Mouse (Mus musculus) forebrain, embryonic 15.5 days (tissue): ENCODE results near the gene Ntf5. TPM values are rescaled to one million over a fixed set of nuclear protein-coding genes. Genes with fewer than 3 reads are reported as not detected.
"Not testable (repeated sequence)": the region's sequence is repeated elsewhere in the genome, so short reads cannot be mapped to it uniquely, and the experiment has no call there.

Experiments used
- ATAC-seq: fragments of 200-750 bp; cut with Nextera tagmentation; replicated peaks from 2 replicates; pipeline ENCODE4 v1.8.0; 2017; ENCODE audit warnings: mild to moderate bottlenecking, moderate TSS enrichment, moderate library complexity
- H3K27ac ChIP-seq: fragments of 300-500 bp; sonication (generic); replicated peaks from 2 replicates; pipeline ENCODE4 v1.5.1; 2015; ENCODE audit warnings: mild to moderate bottlenecking, inconsistent platforms
- H3K27me3 ChIP-seq: fragments of 300-500 bp; sonication (generic); 2 replicates; pipeline ENCODE4 v1.6.1; 2015; ENCODE audit warnings: inconsistent platforms
- H3K36me3 ChIP-seq: fragments of 300-500 bp; sonication (generic); 2 replicates; pipeline ENCODE4 v1.6.1; 2015; ENCODE audit warnings: mild to moderate bottlenecking, inconsistent platforms
- H3K4me1 ChIP-seq: fragments of 300-500 bp; sonication (generic); 2 replicates; pipeline ENCODE4 v1.6.1; 2015; ENCODE audit warnings: inconsistent platforms
- H3K4me2 ChIP-seq: fragments of 300-500 bp; sonication (generic); replicated peaks from 2 replicates; pipeline ENCODE4 v1.6.1; 2015; ENCODE audit warnings: mild to moderate bottlenecking, inconsistent platforms
- H3K4me3 ChIP-seq: fragments of 300-500 bp; sonication (generic); 2 replicates; pipeline ENCODE4 v1.5.1; 2015; ENCODE audit warnings: mild to moderate bottlenecking, inconsistent platforms
- H3K9ac ChIP-seq: fragments of 300-500 bp; sonication (generic); replicated peaks from 2 replicates; pipeline ENCODE4 v1.6.1; 2015; ENCODE audit warnings: mild to moderate bottlenecking, inconsistent platforms
- H3K9me3 ChIP-seq: fragments of 300-500 bp; sonication (generic); 2 replicates; pipeline ENCODE4 v1.6.1; 2016; ENCODE audit warnings: inconsistent platforms
- WGBS: fragments of 180-500 bp; shearing (Covaris S2); methylation state at CpG from one replicate; pipeline ENCODE4 v1.1.7; 2015; ENCODE audit warnings: mixed read lengths; 5-methylcytosine and 5-hydroxymethylcytosine counted together
- polyA plus RNA-seq: library from polyadenylated mRNA; unstranded; fragments of >200 nt; fragmentation: Nextera tagmentation; extraction: Ambion mirVana; gene quantifications from 2 replicates; pipeline ENCODE4 v1.2.1, GENCODE M21; 2015

Gene Ntf5
- polyA plus RNA-seq, 1 experiment from 2014 or later: not detected

GRCm38 (mm10) chr7:45447325-45447990, 34.0 kb downstream of the Ntf5 start:
- Histone ChIP-seq H3K27me3 (no peaks in the 10 kb centered on the region), H3K4me3 (no peak overlapping the region), H3K9me3 (no peaks in the 10 kb centered on the region), H3K9ac (no peak overlapping the region), H3K4me2 (no peak overlapping the region), H3K36me3 (0 out of 2 replicates have a peak, but pooled peaks cover 13% of the 10 kb centered on the region), H3K27ac (no peak overlapping the region), H3K4me1 (no peaks in the 10 kb centered on the region)
- WGBS: 44% methylated on average over 11 of the region's 11 CpGs
- no peak for ATAC-seq

GRCm38 (mm10) chr7:45449974-45450373, 36.5 kb downstream of the Ntf5 start:
- WGBS: 94% methylated on average over 1 of the region's 1 CpGs
- ATAC-seq: no peak

GRCm38 (mm10) chr7:45451344-45451982, 38.0 kb downstream of the Ntf5 start:
- Histone ChIP-seq H3K27ac (no peak overlapping the region), H3K9ac (no peak overlapping the region), H3K4me1 (peaks cover under 1% of the 10 kb centered on the region; the same call in 1 of the 2 replicates), H3K36me3 (peaks cover 19% of the 10 kb centered on the region; the same call in 1 of the 2 replicates), H3K9me3 (no peaks in the 10 kb centered on the region), H3K4me3 (no peak overlapping the region), H3K27me3 (no peaks in the 10 kb centered on the region), H3K4me2 (no peak overlapping the region)
- 51% methylated on average over 23 of the region's 23 CpGs for WGBS
- ATAC-seq: peak; percentile 67

More at GRCm38 (mm10) chr7:45449974-45450373, 36.5 kb downstream of the Ntf5 start:
- H3K36me3 ChIP-seq: peaks cover 16% of the 10 kb centered on the region; the same call in 1 of the 2 replicates
- H3K4me3 ChIP-seq: no peak overlapping the region
- no peak overlapping the region for H3K4me2 ChIP-seq
- no peak overlapping the region for H3K9ac ChIP-seq
- no peaks in the 10 kb centered on the region for H3K27me3 ChIP-seq
- H3K4me1 ChIP-seq: no peaks in the 10 kb centered on the region
- no peak overlapping the region for H3K27ac ChIP-seq
- no peaks in the 10 kb centered on the region for H3K9me3 ChIP-seq

GRCm38 (mm10) chr7:45454971-45455370, 41.5 kb downstream of the Ntf5 start:
- H3K4me2 ChIP-seq: no peak overlapping the region
- H3K9me3 ChIP-seq: no peaks in the 10 kb centered on the region
- H3K36me3 ChIP-seq: peaks cover 32% of the 10 kb centered on the region
- no peak for ATAC-seq
- WGBS: 88% methylated on average over 15 of the region's 15 CpGs
- no peak overlapping the region for H3K9ac ChIP-seq
- no peaks in the 10 kb centered on the region for H3K27me3 ChIP-seq
- H3K4me3 ChIP-seq: no peak overlapping the region
- H3K27ac ChIP-seq: no peak overlapping the region
- H3K4me1 ChIP-seq: peaks cover 21% of the 10 kb centered on the region

GRCm38 (mm10) chr7:45455932-45456696, 42.6 kb downstream of the Ntf5 start:
- no peak for ATAC-seq
- Histone ChIP-seq H3K36me3 (peaks cover 31% of the 10 kb centered on the region), H3K27me3 (no peaks in the 10 kb centered on the region), H3K4me2 (no peak overlapping the region), H3K27ac (0 out of 2 replicates have a peak overlapping the region, but pooled peaks have one; percentile 96), H3K9ac (no peak overlapping the region), H3K4me3 (no peak overlapping the region), H3K4me1 (peaks cover 32% of the 10 kb centered on the region), H3K9me3 (no peaks in the 10 kb centered on the region)
- WGBS: 75% methylated on average over 13 of the region's 13 CpGs

GRCm38 (mm10) chr7:45456721-45457203, 43.3 kb downstream of the Ntf5 start:
- H3K27me3 ChIP-seq: no peaks in the 10 kb centered on the region
- H3K36me3 ChIP-seq: peaks cover 31% of the 10 kb centered on the region
- H3K4me1 ChIP-seq: peaks cover 32% of the 10 kb centered on the region
- peak overlapping the region; percentile 96 for H3K27ac ChIP-seq
- H3K9ac ChIP-seq: peak overlapping the region; percentile 93; the same call in 1 of the 2 replicates
- H3K9me3 ChIP-seq: no peaks in the 10 kb centered on the region
- peak overlapping the region; percentile 93; the same call in 1 of the 2 replicates for H3K4me3 ChIP-seq
- ATAC-seq: no peak
- peak overlapping the region; percentile 63 for H3K4me2 ChIP-seq
- 59% methylated on average over 9 of the region's 9 CpGs for WGBS

GRCm38 (mm10) chr7:45457204-45458060, 43.9 kb downstream of the Ntf5 start:
- peaks cover 32% of the 10 kb centered on the region for H3K4me1 ChIP-seq
- no peak for ATAC-seq
- H3K4me2 ChIP-seq: peak overlapping the region; percentile 63
- 71% methylated on average over 10 of the region's 10 CpGs for WGBS
- peak overlapping the region; percentile 93 for H3K9ac ChIP-seq
- H3K9me3 ChIP-seq: no peaks in the 10 kb centered on the region
- H3K27ac ChIP-seq: peak overlapping the region; percentile 96
- no peaks in the 10 kb centered on the region for H3K27me3 ChIP-seq
- H3K4me3 ChIP-seq: peak overlapping the region; percentile 93
- H3K36me3 ChIP-seq: peaks cover 37% of the 10 kb centered on the region

GRCm38 (mm10) chr7:45458748-45459563, 45.5 kb downstream of the Ntf5 start:
- Histone ChIP-seq H3K4me2 (peak overlapping the region; percentile 63), H3K9me3 (no peaks in the 10 kb centered on the region), H3K4me3 (peak overlapping the region; percentile 93), H3K27me3 (no peaks in the 10 kb centered on the region), H3K36me3 (peaks cover 50% of the 10 kb centered on the region), H3K4me1 (peaks cover 35% of the 10 kb centered on the region), H3K9ac (peak overlapping the region; percentile 93), H3K27ac (peak overlapping the region; percentile 96)
- under 1% methylated on average over 43 of the region's 43 CpGs for WGBS
- peak; percentile 77 for ATAC-seq

GRCm38 (mm10) chr7:45459564-45460140, 46.2 kb downstream of the Ntf5 start, which contains the start of gene Ftl1:
TSS of gene Ftl1 (minus strand) at chr7:45459884.
- H3K27me3 ChIP-seq, H3K9me3 ChIP-seq: not testable (repeated sequence)
- Histone ChIP-seq H3K27ac (peak within 1 kb of the TSS; percentile 96), H3K36me3 (peaks cover 47% of the 10 kb centered on the region), H3K9ac (peak within 1 kb of the TSS; percentile 93), H3K4me1 (peaks cover 36% of the 10 kb centered on the region), H3K4me2 (peak within 1 kb of the TSS; percentile 63), H3K4me3 (peak within 1 kb of the TSS; percentile 93)
- under 1% methylated on average over 31 of the region's 37 CpGs for WGBS
- peak; percentile 95 for ATAC-seq

- Histone ChIP-seq H3K4me1 (peaks cover 43% of the 10 kb centered on the region), H3K4me3 (peak overlapping the region; percentile 93), H3K27me3 (no peaks in the 10 kb centered on the region), H3K27ac (peak overlapping the region; percentile 96), H3K36me3 (peaks cover 48% of the 10 kb centered on the region), H3K9me3 (no peaks in the 10 kb centered on the region), H3K4me2 (peak overlapping the region; percentile 56), H3K9ac (peak overlapping the region; percentile 41)
- ATAC-seq: peak; percentile 2; the same call in 1 of the 2 replicates
- 79% methylated on average over 7 of the region's 7 CpGs for WGBS
Measured at GRCm38 (mm10) chr7:45460377-45460776, 46.9 kb downstream of the Ntf5 start.
